Mouse (Mus musculus) cerebellum, postnatal 14 days (tissue): ENCODE measurements around the gene Crhr2.

Source experiments
- DNase-seq, 2 experiments: peaks; one replicate each; pipeline ENCODE4 v3.0.0; 2021; ENCODE audit warnings: mixed read lengths in 2 of 2

Gene Crhr2

DNA sequence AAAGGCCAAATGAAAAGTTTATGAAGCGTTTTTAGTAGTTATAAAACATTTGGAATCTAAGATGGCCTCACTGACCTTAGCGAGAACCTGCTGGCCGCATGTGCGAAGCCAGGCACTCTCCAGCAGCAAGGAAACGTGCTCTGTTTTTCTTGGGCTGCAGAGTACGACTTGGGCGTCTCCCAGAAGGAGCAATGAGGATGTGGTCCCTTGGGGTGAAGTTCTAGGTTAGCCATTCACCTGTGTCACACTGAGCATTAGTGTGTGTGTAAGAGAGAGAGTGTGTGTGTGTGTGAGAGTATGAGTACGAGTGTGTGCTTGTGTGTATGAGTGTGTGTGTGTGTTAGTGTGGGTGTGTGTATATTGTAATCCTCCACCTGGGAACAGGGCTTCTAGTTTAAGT, 89.6 kb downstream of the Crhr2 start:
- DNase-seq = no peak
